ENCODE assay signal across 13 mouse cellular contexts in the genomic region with DNA sequence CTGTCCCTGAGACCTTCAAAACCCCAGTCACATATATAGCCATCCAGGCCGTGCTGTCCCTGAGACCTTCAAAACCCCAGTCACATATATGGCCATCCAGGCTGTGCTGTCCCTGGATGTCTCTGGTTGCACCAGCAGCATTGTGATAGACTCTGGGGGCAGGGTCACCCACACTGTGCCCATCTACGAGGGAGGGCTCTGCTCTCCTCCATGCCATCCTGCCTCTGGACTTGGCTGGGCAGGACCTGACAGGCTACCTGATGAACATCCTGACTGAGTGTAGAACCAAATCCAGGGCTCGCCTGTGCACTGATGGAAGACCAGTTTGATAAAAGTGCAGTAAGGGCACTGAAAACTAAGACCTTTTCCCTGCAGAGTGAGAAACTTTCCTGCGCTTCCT.
DNase-seq lines count a peak whose midpoint lies in the region; ATAC-seq lines count a peak whose summit lies in the region.
"Had no signal": no experiment of that assay in that cellular context is flagged by ENCODE, and none has a peak within 500 bp of the region (broad histone marks: within the 10 kb centered on the region; RNA-seq: fewer than 3 reads in every experiment).

No protein-coding gene starts in this region.

- H3K27me3 ChIP-seq in lung, embryonic 16.5 days (ENCODE audit: control insufficient read depth, insufficient read depth, low read depth, low read length) = no peaks in the 10 kb centered on the region
- no peaks in the 10 kb centered on the region for H3K27me3 ChIP-seq in forebrain, embryonic 11.5 days (ENCODE audit: control insufficient read depth, insufficient read depth, low read length)
- H3K27me3 ChIP-seq in hindbrain, embryonic 15.5 days = no peaks in the 10 kb centered on the region
- H3K27me3 ChIP-seq in neural tube, embryonic 12.5 days (replicated peaks) = no peaks in the 10 kb centered on the region
- H3K27me3 ChIP-seq: heart, embryonic 15.5 days; kidney, embryonic 15.5 days had no signal

- ATAC-seq in lung, embryonic 16.5 days (ENCODE audit: low read depth) = no peak
- ATAC-seq in forebrain, embryonic 11.5 days (replicated peaks; ENCODE audit: low FRiP score) = 0 out of 2 replicates have a peak, but pooled peaks have one; percentile 36
- ATAC-seq in hindbrain, embryonic 15.5 days (ENCODE audit: low FRiP score, low read depth) = no peak; the same call in 1 of the 2 replicates
- 0 out of 2 replicates have a peak, but pooled peaks have one; percentile 19 for ATAC-seq in neural tube, embryonic 12.5 days (ENCODE audit: low FRiP score, low read depth)
- no peak for ATAC-seq in monocyte, adult 5-6 weeks (replicated peaks; ENCODE audit: insufficient number of reproducible peaks, low FRiP score, low TSS enrichment, poor library complexity, severe bottlenecking)

- H3K9me3 ChIP-seq in lung, embryonic 16.5 days (ENCODE audit: control insufficient read depth, low read length) = peaks cover 2% of the 10 kb centered on the region; the same call in 1 of the 2 replicates
- H3K9me3 ChIP-seq in forebrain, embryonic 11.5 days (ENCODE audit: control insufficient read depth, low read length) = no peaks in the 10 kb centered on the region
- no peaks in the 10 kb centered on the region for H3K9me3 ChIP-seq in hindbrain, embryonic 15.5 days
- 0 out of 2 replicates have a peak, but pooled peaks cover 4% of the 10 kb centered on the region for H3K9me3 ChIP-seq in neural tube, embryonic 12.5 days
- H3K9me3 ChIP-seq: heart, embryonic 15.5 days; kidney, embryonic 15.5 days had no signal

- no peaks in the 10 kb centered on the region for H3K36me3 ChIP-seq in lung, embryonic 16.5 days (ENCODE audit: control insufficient read depth, insufficient read depth, low read length)
- no peaks in the 10 kb centered on the region for H3K36me3 ChIP-seq in forebrain, embryonic 11.5 days (ENCODE audit: control insufficient read depth, insufficient read depth, low read length)
- H3K36me3 ChIP-seq in hindbrain, embryonic 15.5 days = no peaks in the 10 kb centered on the region
- no peaks in the 10 kb centered on the region for H3K36me3 ChIP-seq in neural tube, embryonic 12.5 days
- H3K36me3 ChIP-seq: heart, embryonic 15.5 days; kidney, embryonic 15.5 days had no signal

- H3K4me2 ChIP-seq in lung, embryonic 16.5 days (ENCODE audit: low read depth, low read length) = no peak overlapping the region
- no peak overlapping the region; the same call in 1 of the 2 replicates for H3K4me2 ChIP-seq in forebrain, embryonic 11.5 days (ENCODE audit: low read depth, low read length, severe bottlenecking)
- no peak overlapping the region for H3K4me2 ChIP-seq in hindbrain, embryonic 15.5 days
- H3K4me2 ChIP-seq in neural tube, embryonic 12.5 days (replicated peaks) = no peak overlapping the region
- H3K4me2 ChIP-seq: heart, embryonic 15.5 days; kidney, embryonic 15.5 days had no signal

- peaks cover 18% of the 10 kb centered on the region for H3K4me1 ChIP-seq in lung, embryonic 16.5 days (replicated peaks; ENCODE audit: control insufficient read depth, insufficient read depth, low read length)
- H3K4me1 ChIP-seq in forebrain, embryonic 11.5 days (replicated peaks; ENCODE audit: control insufficient read depth, insufficient read depth, low read length) = peaks cover 11% of the 10 kb centered on the region
- H3K4me1 ChIP-seq in hindbrain, embryonic 15.5 days (replicated peaks) = peaks cover 14% of the 10 kb centered on the region
- peaks cover 12% of the 10 kb centered on the region for H3K4me1 ChIP-seq in neural tube, embryonic 12.5 days
- H3K4me1 ChIP-seq: heart, embryonic 15.5 days had no signal

- DNase-seq in lung, adult 18-20 months = no peak
- no peak for DNase-seq in forebrain, embryonic 11.5 days (ENCODE audit: low spot score)
- no peak for DNase-seq in ovary, postnatal 36 days (ENCODE audit: low spot score)
- DNase-seq in thymus, postnatal 4 days = no peak
- DNase-seq: cerebellum, postnatal 36 days; right cerebral cortex, adult 18-20 months had no signal

- peak overlapping the region; percentile 78 for H3K27ac ChIP-seq in lung, embryonic 16.5 days (ENCODE audit: low read length)
- H3K27ac ChIP-seq in forebrain, embryonic 11.5 days (ENCODE audit: low read depth, low read length) = peak overlapping the region; percentile 73
- peak overlapping the region; percentile 65 for H3K27ac ChIP-seq in hindbrain, embryonic 15.5 days (replicated peaks)
- H3K27ac ChIP-seq in neural tube, embryonic 12.5 days = no peak overlapping the region
- H3K27ac ChIP-seq: heart, embryonic 15.5 days; kidney, embryonic 15.5 days; macrophage had no signal

- no peak overlapping the region for H3K4me3 ChIP-seq in lung, embryonic 16.5 days (ENCODE audit: low read length)
- no peak overlapping the region for H3K4me3 ChIP-seq in forebrain, embryonic 11.5 days (ENCODE audit: low read depth, low read length)
- no peak overlapping the region for H3K4me3 ChIP-seq in hindbrain, embryonic 15.5 days
- H3K4me3 ChIP-seq in neural tube, embryonic 12.5 days = no peak overlapping the region
- H3K4me3 ChIP-seq: heart, embryonic 15.5 days; kidney, embryonic 15.5 days had no signal

- H3K9ac ChIP-seq in lung, embryonic 16.5 days (ENCODE audit: low read length) = no peak overlapping the region
- no peak overlapping the region for H3K9ac ChIP-seq in forebrain, embryonic 11.5 days (ENCODE audit: low read length)
- H3K9ac ChIP-seq in hindbrain, embryonic 15.5 days = no peak overlapping the region
- H3K9ac ChIP-seq in neural tube, embryonic 12.5 days = no peak overlapping the region
- H3K9ac ChIP-seq: heart, embryonic 15.5 days; kidney, embryonic 15.5 days had no signal

- WGBS in lung, embryonic 16.5 days = 81% methylated on average over 4 of the region's 4 CpGs
- 71% methylated on average over 4 of the region's 4 CpGs for WGBS in forebrain, embryonic 11.5 days
- WGBS in hindbrain, embryonic 15.5 days = 59% methylated on average over 4 of the region's 4 CpGs
- 85% methylated on average over 4 of the region's 4 CpGs for WGBS in neural tube, embryonic 12.5 days

Comparison
In these comparisons a context has a peak if more than half of its experiments do, and no peak if none do; other contexts are left out.
1. ATAC-seq: peak in forebrain, embryonic 11.5 days (single experiment) and neural tube, embryonic 12.5 days (single experiment); none in lung, embryonic 16.5 days (single experiment), hindbrain, embryonic 15.5 days (single experiment) and monocyte, adult 5-6 weeks (single experiment).